Mouse (Mus musculus) gastrocnemius, adult 2 months (tissue): ENCODE results near the gene Pparg. TPM values are rescaled to one million over a fixed set of nuclear protein-coding genes. Genes with fewer than 3 reads are reported as not detected.
A peak's percentile ranks its signal among the peaks of the same experiment; 100 is the strongest.

Experiments used
- DNase-seq: peaks from one replicate; pipeline ENCODE4 v3.0.0; 2022
- H3K27ac ChIP-seq: fragments of 200-600 bp; 2 replicates; pipeline ENCODE4 v1.8.1; 2022; ENCODE audit warnings: mild to moderate bottlenecking
- H3K4me3 ChIP-seq: fragments of 200-600 bp; 2 replicates; pipeline ENCODE4 v1.8.1; 2022; ENCODE audit warnings: mild to moderate bottlenecking, moderate library complexity
- CTCF ChIP-seq: fragments of 200-600 bp; IDR thresholded peaks from 2 replicates; pipeline ENCODE4 v1.8.1; 2022; ENCODE audit warnings: antibody characterized with exemption, mild to moderate bottlenecking, moderate library complexity
- intact Hi-C: fragments of 180-260 bp; cut with DNase I; formaldehyde crosslinking; loops from one replicate; pipeline ENCODE4 v1.15.1; 2025
- total RNA-seq, 2 experiments: library from RNA; stranded (reverse); gene quantifications; 2 replicates each; pipeline ENCODE4 v1.2.3; 2021

Gene Pparg
- total RNA-seq, 2 experiments from 2014 or later = 1.3 to 4.8 TPM

DNA sequence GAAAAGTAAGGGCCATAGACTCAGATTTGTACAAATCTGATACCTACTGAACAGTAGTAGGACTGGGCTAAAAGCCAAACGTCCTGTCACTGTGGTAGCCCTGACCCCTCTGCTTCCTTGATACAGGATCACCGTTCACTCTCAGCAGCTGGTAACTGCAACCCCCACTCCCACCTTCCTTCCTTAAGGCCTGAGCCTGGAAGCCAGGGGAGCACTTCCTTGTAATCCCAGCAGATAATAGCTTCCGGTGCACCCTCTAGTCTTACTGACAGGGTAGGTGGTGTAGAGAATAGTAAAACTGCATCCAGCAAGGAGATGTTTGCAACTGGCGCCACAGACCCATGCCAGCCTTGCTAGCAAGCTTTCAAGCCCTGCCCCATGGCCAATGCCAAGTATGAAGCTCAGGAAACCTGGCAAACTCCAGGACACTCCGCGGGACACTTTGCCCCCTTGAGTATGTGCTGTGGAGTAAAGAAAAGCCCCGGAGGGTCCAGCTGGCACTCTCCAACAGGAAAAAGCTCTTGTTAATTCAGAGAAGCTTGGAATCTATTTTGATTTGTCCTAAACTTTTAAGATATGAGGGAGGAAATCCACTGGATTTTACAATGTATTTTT, 116.4 kb downstream of the Pparg start:
- no peak for TF ChIP-seq CTCF
- no peak overlapping the region for H3K4me3 ChIP-seq
- DNase-seq = no peak
- H3K27ac ChIP-seq = peak overlapping the region; percentile 44; the same call in 1 of the 2 replicates
- intact Hi-C loops = no loop called here

DNA sequence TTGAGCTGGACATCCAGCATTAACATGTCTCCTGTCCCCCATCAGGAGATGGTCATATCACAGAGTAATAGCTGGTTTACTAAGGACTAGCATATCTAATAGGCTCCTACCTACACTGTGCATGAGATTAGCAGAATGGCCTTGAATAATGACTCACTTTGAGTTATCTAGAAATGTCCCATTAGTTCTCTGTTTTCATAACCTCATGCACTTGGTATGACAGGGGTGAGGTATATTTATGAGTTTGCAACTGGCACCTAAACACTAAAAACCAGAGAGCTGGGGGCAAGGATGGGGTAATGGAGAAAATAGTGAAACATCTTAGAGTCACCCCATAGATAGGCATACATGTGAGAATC, 119.2 kb downstream of the Pparg start:
- intact Hi-C loops = no loop called here
- no peak for TF ChIP-seq CTCF
- DNase-seq = no peak
- Histone ChIP-seq H3K27ac (peak overlapping the region; percentile 56), H3K4me3 (no peak overlapping the region)

DNA sequence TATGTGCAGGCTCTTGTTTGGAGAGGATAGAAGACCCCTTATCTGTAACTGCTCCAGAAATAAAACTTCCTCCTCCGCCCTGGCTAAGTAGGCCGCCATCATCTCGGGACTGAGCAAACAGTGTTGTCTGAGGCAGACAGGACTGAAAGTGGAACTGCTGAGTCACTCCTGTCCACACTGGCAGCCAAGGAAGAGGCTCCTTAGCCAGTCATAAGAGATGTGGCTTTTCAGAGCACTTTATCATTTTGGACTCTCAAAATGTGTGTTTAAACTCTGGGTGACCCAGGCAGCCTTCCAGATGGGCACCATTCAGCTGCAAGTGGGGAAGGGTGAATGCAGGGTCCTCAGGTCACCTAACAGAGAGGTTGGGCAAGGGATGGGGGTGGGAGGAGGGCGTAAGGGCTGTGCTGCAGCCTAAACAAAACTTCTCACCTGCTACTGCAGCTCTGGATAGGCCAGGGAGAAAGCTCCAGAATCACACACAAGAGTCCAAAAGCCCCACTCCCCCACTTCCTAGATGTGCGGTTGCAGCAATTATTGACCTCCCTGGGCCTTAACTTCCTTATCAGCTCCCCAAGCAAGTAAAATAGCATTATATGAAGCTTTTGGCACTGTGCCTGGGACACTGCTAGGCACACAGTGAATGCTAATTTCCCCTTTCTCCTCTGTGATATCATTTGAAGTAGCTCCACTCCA, 119.7 kb downstream of the Pparg start:
- no peak for TF ChIP-seq CTCF
- DNase-seq = peak; percentile 47
- Histone ChIP-seq H3K27ac (peak overlapping the region; percentile 56), H3K4me3 (no peak overlapping the region)
- intact Hi-C loops = no loop called here

DNA sequence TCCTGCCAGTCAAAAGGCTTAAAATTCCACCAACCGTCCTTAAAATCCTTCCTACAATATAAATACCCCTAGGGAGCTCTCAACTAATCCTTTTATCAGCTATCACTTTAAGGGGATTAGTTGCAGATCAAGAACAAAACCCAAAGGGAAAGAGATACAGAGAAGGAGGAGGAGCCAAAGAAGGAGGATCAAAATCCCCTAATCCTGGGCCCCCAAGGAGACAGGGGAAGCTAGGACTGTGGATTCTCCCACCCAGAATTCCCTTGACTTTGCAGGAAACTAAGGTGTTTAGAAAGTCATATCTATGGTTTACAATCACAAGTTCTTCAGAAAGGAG, 120.2 kb downstream of the Pparg start:
- TF ChIP-seq CTCF = no peak
- peak overlapping the region; percentile 56; the same call in 1 of the 2 replicates for H3K27ac ChIP-seq
- intact Hi-C loops = no loop called here

GRCm38 (mm10) chr6:115481603-115482002, 120.9 kb downstream of the Pparg start:
- DNase-seq = no peak
- H3K27ac ChIP-seq = no peak overlapping the region
- intact Hi-C loops = no loop called here
- TF ChIP-seq CTCF = no peak
- H3K4me3 ChIP-seq = no peak overlapping the region

More for the DNA sequence above, 120.2 kb downstream of the Pparg start:
- no peak for DNase-seq
- no peak overlapping the region for H3K4me3 ChIP-seq

- intact Hi-C loops = no loop called here
- no peak for DNase-seq
- no peak for TF ChIP-seq CTCF
- H3K27ac ChIP-seq = no peak overlapping the region
- H3K4me3 ChIP-seq = no peak overlapping the region
Measured at GRCm38 (mm10) chr6:115485635-115486034, 124.9 kb downstream of the Pparg start.

DNA sequence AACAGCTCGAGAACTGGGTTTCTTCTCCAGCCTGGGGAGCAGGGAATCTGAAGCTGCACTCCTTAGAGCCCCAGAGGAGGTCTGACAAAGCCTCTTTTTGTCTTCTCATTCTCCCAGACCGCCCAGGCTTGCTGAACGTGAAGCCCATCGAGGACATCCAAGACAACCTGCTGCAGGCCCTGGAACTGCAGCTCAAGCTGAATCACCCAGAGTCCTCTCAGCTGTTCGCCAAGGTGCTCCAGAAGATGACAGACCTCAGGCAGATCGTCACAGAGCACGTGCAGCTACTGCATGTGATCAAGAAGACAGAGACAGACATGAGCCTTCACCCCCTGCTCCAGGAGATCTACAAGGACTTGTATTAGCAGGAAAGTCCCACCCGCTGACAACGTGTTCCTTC, 129.1 kb downstream of the Pparg start:
- intact Hi-C loops = no loop called here
- H3K4me3 ChIP-seq = no peak overlapping the region
- no peak for DNase-seq
- no peak overlapping the region for H3K27ac ChIP-seq
- no peak for TF ChIP-seq CTCF

DNA sequence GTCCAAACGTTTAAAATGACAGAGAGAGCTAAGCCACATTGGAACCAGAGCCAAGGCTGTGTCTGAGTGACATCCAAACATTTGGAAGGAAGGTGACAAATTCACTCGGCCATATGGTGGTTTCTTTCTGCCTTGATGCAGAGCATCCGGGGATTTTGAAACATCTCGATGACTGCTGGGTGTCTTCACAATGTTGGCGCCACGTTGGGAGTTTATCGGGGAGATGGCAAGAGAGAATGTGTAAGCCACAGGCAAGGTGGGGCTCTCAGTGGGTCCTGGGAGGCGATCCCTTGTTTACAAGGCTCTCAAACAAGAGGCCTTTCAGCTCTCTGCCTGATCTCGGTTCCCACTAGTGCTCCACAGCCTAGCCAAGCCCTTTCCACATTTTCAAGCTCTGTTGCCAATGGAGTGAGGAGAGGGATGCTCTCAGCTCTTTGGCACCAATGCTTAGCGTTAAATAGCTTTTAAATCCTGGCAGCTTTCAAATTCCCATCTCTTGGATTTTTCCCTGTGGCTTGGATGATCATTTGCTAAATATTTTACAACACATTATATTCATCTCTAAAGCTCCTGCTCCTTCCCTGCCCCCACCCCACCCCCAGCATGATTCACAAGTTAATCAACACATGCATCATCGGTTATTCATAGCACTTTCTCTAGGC, 132.3 kb downstream of the Pparg start:
- H3K4me3 ChIP-seq = no peak overlapping the region
- DNase-seq = peak; percentile 47
- H3K27ac ChIP-seq = peak overlapping the region; percentile 66
- TF ChIP-seq CTCF = no peak
- intact Hi-C loops = no loop called here

DNA sequence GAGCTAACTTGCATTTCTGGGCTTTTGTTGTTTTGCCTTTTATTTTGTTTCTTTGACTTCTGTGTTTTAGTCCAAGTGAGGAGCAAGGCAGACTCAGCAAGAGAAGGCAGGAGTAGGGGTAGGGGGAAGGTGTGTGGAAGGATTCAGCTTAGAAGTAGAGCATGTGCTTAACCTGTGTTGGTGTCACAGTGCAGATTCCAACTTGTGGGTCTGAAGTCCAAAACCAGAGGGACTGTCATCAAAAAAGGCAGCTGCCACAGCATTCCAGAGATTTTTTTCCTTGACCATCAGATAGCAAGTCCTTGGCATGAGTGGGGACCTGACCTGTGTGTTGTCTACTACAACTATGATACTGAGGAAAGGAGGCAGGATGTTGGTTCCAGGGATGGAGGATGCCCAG, 133.1 kb downstream of the Pparg start:
- Histone ChIP-seq H3K27ac (peak overlapping the region; percentile 67), H3K4me3 (no peak overlapping the region)
- intact Hi-C loops = no loop called here
- DNase-seq = no peak
- no peak for TF ChIP-seq CTCF

GRCm38 (mm10) chr6:115499540-115499939, 138.8 kb downstream of the Pparg start:
- Histone ChIP-seq H3K4me3 (no peak overlapping the region), H3K27ac (peak overlapping the region; percentile 20; the same call in 1 of the 2 replicates)
- intact Hi-C loops = no loop called here
- peak; percentile 84 for DNase-seq
- no peak for TF ChIP-seq CTCF

DNA sequence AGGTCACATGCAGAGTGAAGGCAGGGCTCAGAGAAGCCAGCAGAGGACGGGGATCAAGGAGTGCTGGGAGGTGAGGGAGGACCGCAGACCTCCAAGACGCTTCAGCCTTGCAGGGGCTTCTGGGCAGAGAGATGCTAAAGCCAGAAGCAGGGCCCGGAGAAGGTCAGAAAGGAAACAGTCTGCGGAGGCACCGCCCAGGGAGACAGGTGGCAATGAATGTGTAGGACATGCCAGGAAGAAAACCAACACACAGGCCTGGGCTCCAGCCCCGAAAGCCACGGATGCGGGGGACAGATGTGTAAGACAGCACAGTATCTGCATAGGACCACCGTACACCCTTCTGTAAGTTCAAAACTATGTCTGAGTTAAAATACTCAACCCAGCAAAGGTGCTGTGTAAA, 139.5 kb downstream of the Pparg start:
- Histone ChIP-seq H3K4me3 (no peak overlapping the region), H3K27ac (peak overlapping the region; percentile 20; the same call in 1 of the 2 replicates)
- DNase-seq = no peak
- no peak for TF ChIP-seq CTCF
- intact Hi-C loops = no loop called here

- no peak overlapping the region for H3K4me3 ChIP-seq
- intact Hi-C loops = no loop called here
- no peak overlapping the region for H3K27ac ChIP-seq
- DNase-seq = no peak
- no peak for TF ChIP-seq CTCF
Measured at GRCm38 (mm10) chr6:115501131-115501530, 140.4 kb downstream of the Pparg start.

- intact Hi-C loops = no loop called here
- TF ChIP-seq CTCF = no peak
- Histone ChIP-seq H3K4me3 (no peak overlapping the region), H3K27ac (no peak overlapping the region)
- DNase-seq = no peak
Measured at GRCm38 (mm10) chr6:115503038-115503437, 142.3 kb downstream of the Pparg start.
